Mouse (Mus musculus) MEL (cell line): Measurements from ENCODE around the gene Scamp2.

Experiments
- CTCF ChIP-seq, 3 experiments: IDR thresholded peaks in 2 of 3; conservative IDR thresholded peaks in 1 of 3; 2 replicates each; pipeline ENCODE4 v1.5.1; 2011 to 2012; ENCODE audit warnings: low read length in 3 of 3, low read depth in 2 of 3, mild to moderate bottlenecking in 2 of 3, improper control_type of control experiment in 1 of 3, inconsistent platforms in 1 of 3, mixed read lengths in 1 of 3, moderate library complexity in 1 of 3; ENCODE audit not compliant: control insufficient read depth in 1 of 3, insufficient read depth in 1 of 3, poor library complexity in 1 of 3, severe bottlenecking in 1 of 3
- EP300 ChIP-seq, 2 experiments: IDR thresholded peaks; 2 replicates each; pipeline ENCODE4 v1.6.1; 2011; ENCODE audit warnings: improper control_type of control experiment in 2 of 2, low read length in 2 of 2, low read depth in 1 of 2, mild to moderate bottlenecking in 1 of 2
- ETS1 ChIP-seq: IDR thresholded peaks from 2 replicates; pipeline ENCODE4 v1.6.1; 2012; ENCODE audit warnings: low read depth, mild to moderate bottlenecking, inconsistent platforms, low read length, improper control_type of control experiment, moderate library complexity
- GATA1 ChIP-seq: IDR thresholded peaks from 2 replicates; pipeline ENCODE4 v1.6.1; 2011; ENCODE audit warnings: low read depth, low read length, improper control_type of control experiment
- MAFK ChIP-seq: IDR thresholded peaks from 2 replicates; pipeline ENCODE4 v1.6.1; 2011; ENCODE audit warnings: low read depth, mild to moderate bottlenecking, low read length, improper control_type of control experiment, borderline replicate concordance
- MXI1 ChIP-seq: IDR thresholded peaks from 2 replicates; pipeline ENCODE4 v1.6.1; 2011; ENCODE audit warnings: mild to moderate bottlenecking, low read depth, low read length, improper control_type of control experiment
- NRF1 ChIP-seq: IDR thresholded peaks from 2 replicates; pipeline ENCODE4 v1.6.1; 2014; ENCODE audit warnings: low read depth, mild to moderate bottlenecking, inconsistent platforms, low read length, improper control_type of control experiment, moderate library complexity; ENCODE audit not compliant: poor library complexity, insufficient read depth, severe bottlenecking
- POLR2A ChIP-seq, 2 experiments: IDR thresholded peaks; 2 replicates each; pipeline ENCODE4 v1.6.1; 2011 to 2012; ENCODE audit warnings: low read length in 2 of 2, mild to moderate bottlenecking in 2 of 2, control low read depth in 1 of 2, improper control_type of control experiment in 1 of 2, low read depth in 1 of 2, moderate library complexity in 1 of 2; ENCODE audit not compliant: control insufficient read depth in 1 of 2, insufficient read depth in 1 of 2, poor library complexity in 1 of 2
- POLR2AphosphoS2 ChIP-seq: IDR thresholded peaks from 2 replicates; pipeline ENCODE4 v1.6.1; 2011; ENCODE audit warnings: low read length, improper control_type of control experiment
- SMC3 ChIP-seq: IDR thresholded peaks from 2 replicates; pipeline ENCODE4 v1.6.1; 2011; ENCODE audit warnings: low read depth, low read length, improper control_type of control experiment
- TCF12 ChIP-seq: IDR thresholded peaks from 2 replicates; pipeline ENCODE4 v1.6.1; 2014; ENCODE audit warnings: low read depth, mild to moderate bottlenecking, inconsistent platforms, low read length, improper control_type of control experiment, moderate library complexity
- UBTF ChIP-seq: IDR thresholded peaks from 2 replicates; pipeline ENCODE4 v1.6.1; 2012; ENCODE audit warnings: low read depth, mild to moderate bottlenecking, inconsistent platforms, low read length, improper control_type of control experiment, moderate library complexity, borderline replicate concordance; ENCODE audit not compliant: insufficient read depth
- USF1 ChIP-seq: IDR thresholded peaks from 2 replicates; pipeline ENCODE4 v1.6.1; 2014; ENCODE audit warnings: low read depth, mild to moderate bottlenecking, inconsistent platforms, low read length, improper control_type of control experiment, moderate library complexity

DNA sequence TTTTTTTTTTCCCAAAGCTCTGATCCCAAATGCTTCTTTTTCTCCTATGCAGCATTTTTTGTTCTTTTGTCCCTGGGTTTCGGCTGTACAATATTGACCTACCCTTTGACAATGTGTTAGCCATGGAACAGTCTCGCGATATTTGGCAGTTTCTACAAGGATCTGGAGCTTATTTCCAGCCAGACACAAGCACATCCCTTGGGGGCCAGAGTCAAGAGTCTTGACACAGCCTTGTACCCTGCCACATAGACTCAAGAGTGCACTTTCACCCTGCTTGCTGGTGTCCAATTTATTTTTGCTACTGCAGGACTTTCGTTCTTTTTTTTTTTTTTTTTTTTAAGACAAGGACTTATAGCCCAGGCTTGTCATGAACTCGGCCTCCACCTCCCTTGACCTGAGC, 24.4 kb upstream of the Scamp2 start:
- TF ChIP-seq EP300 (IDR thresholded peaks at IDR 0.05; ENCODE audit: low read depth in 1 of 2, low read length in 2 of 2) (no peak), USF1 (no peak), UBTF (no peak), ETS1 (no peak), CTCF (IDR thresholded peaks at IDR 0.05 in 2 of 3, conservative IDR thresholded peaks at IDR 0.05 in 1 of 3; ENCODE audit: control insufficient read depth in 1 of 3, insufficient read depth in 1 of 3, low read depth in 2 of 3, low read length in 3 of 3, poor library complexity in 1 of 3, severe bottlenecking in 1 of 3) (no peak), MXI1 (no peak), POLR2A (IDR thresholded peaks at IDR 0.05; ENCODE audit: control insufficient read depth in 1 of 2, insufficient read depth in 1 of 2, low read depth in 1 of 2, low read length in 2 of 2, poor library complexity in 1 of 2) (no peak), SMC3 (no peak), MAFK (no peak), GATA1 (no peak), POLR2AphosphoS2 (no peak), NRF1 (no peak), TCF12 (no peak)
